Mouse (Mus musculus) E14TG2a.4 (cell line): ENCODE measurements around the gene Adamts9.

Source experiments
- H3K27me3 ChIP-seq: 2 replicates; pipeline ENCODE4 v1.6.1; 2014; ENCODE audit warnings: low read length, control low read depth; ENCODE audit not compliant: insufficient read depth
- H3K36me3 ChIP-seq: 2 replicates; pipeline ENCODE4 v1.6.1; 2014; ENCODE audit warnings: low read length, control low read depth; ENCODE audit not compliant: insufficient read depth
- H3K4me1 ChIP-seq: replicated peaks from 2 replicates; pipeline ENCODE4 v1.6.1; 2014; ENCODE audit warnings: low read depth, low read length, control low read depth
- H3K4me3 ChIP-seq: replicated peaks from 2 replicates; pipeline ENCODE4 v1.5.1; 2014; ENCODE audit warnings: mild to moderate bottlenecking, low read length
- H3K9me3 ChIP-seq: 2 replicates; pipeline ENCODE4 v1.6.1; 2014; ENCODE audit warnings: low read length, control low read depth
- CTCF ChIP-seq: conservative IDR thresholded peaks from 2 replicates; pipeline ENCODE4 v1.5.1; 2014; ENCODE audit warnings: low read length
- NANOG ChIP-seq: IDR thresholded peaks from 2 replicates; pipeline ENCODE4 v1.6.1; 2014; ENCODE audit warnings: borderline replicate concordance, low read length, mixed read lengths
- POU5F1 ChIP-seq: IDR thresholded peaks from 2 replicates; pipeline ENCODE4 v1.6.1; 2014; ENCODE audit warnings: low read length, borderline replicate concordance

The Adamts9 gene

DNA sequence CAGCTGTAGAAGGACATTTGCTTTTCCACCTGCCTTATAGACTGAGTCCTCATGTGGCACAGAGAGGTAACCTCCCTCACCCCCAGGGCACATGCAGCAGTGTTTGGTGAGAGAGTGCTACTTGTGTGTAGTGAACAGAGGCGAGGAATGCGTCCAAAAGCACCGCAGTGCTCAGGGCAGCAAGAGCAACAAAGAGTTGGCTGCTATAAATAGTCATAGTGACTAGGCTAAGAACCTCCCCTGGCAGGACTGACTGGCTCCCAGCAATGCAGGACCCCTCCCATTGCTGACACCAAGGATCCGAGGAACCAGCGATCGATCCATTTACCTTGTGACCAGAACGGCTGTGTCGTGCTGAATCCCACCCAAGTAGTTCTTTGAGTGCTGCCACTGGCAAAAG lies 33.9 kb downstream of the Adamts9 start:
- Histone ChIP-seq H3K4me3 (no peak overlapping the region), H3K9me3 (no peaks in the 10 kb centered on the region), H3K4me1 (0 out of 2 replicates have a peak, but pooled peaks cover 5% of the 10 kb centered on the region), H3K27me3 (no peaks in the 10 kb centered on the region), H3K36me3 (no peaks in the 10 kb centered on the region)
- TF ChIP-seq NANOG (no peak), POU5F1 (no peak), CTCF (no peak)

DNA sequence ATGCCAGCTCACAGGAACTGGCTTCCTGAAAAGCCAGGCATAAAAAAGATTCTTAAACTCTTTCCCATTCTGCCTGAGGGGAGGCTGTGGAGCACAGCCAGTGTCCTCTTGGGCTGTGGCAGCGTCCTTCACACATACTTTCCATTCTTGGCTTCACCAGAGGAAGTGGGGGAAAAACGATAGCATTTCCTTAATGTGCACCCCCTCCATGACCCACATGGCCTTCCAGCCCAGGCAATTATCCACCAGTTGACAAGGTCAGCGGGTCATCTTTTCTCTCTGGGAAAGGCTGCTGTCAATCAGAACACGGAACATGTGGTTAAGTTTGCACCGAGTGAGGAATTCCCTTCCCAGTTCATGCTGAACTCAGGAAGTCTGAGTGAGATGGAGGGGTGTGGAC lies 37.4 kb downstream of the Adamts9 start:
- 0 out of 2 replicates have a peak, but pooled peaks cover 5% of the 10 kb centered on the region for H3K4me1 ChIP-seq
- no peak overlapping the region for H3K4me3 ChIP-seq
- no peak for TF ChIP-seq CTCF
- no peaks in the 10 kb centered on the region for H3K9me3 ChIP-seq
- no peaks in the 10 kb centered on the region for H3K27me3 ChIP-seq
- peaks cover 7% of the 10 kb centered on the region for H3K36me3 ChIP-seq

DNA sequence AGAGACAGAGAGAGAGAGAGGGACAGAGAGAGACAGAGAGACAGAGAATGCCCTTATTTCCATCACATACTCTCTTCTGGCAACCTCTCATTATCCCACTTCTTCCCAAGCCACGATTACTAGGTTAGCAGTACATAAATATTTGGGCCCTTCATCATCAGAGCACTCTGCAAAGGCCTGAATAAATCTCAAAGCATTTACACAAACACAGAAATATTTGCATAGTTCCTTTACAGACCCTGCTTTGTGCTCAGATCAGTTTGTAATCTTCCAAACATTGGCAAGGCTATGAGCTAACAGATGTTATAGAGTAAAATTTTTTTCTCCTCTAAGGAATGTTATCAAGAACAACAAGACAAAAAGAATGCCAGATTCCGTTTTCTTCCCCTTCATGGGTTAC lies 38.8 kb downstream of the Adamts9 start:
- no peak overlapping the region for H3K4me3 ChIP-seq
- peaks cover 7% of the 10 kb centered on the region for H3K36me3 ChIP-seq
- 0 out of 2 replicates have a peak, but pooled peaks cover 4% of the 10 kb centered on the region for H3K4me1 ChIP-seq
- no peaks in the 10 kb centered on the region for H3K27me3 ChIP-seq
- TF ChIP-seq POU5F1 (no peak), NANOG (no peak), CTCF (no peak)
- no peaks in the 10 kb centered on the region for H3K9me3 ChIP-seq

DNA sequence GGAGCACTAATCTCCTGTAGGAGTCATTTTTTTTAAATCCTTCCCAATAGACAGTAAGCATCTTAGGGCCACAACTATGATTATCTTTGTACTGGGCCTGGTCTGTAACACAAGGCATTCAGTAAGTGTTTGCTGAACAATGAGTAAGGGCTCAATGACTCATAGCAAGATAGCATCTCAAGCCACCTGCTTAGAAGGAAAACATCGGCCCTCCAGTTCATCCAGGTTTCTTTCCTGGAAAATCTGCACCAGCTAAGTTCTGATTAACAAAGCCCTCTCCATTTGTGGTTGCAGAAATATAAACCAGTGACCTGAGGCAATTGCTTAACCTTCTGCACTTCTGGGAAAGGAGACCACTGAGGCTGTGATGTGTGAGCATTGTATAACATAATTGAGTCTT lies 39.3 kb downstream of the Adamts9 start:
- no peak overlapping the region for H3K4me3 ChIP-seq
- peaks cover 7% of the 10 kb centered on the region for H3K36me3 ChIP-seq
- no peaks in the 10 kb centered on the region for H3K9me3 ChIP-seq
- no peaks in the 10 kb centered on the region for H3K27me3 ChIP-seq
- no peaks in the 10 kb centered on the region for H3K4me1 ChIP-seq
- TF ChIP-seq NANOG, result no peak
- no peak for TF ChIP-seq CTCF
- no peak for TF ChIP-seq POU5F1

DNA sequence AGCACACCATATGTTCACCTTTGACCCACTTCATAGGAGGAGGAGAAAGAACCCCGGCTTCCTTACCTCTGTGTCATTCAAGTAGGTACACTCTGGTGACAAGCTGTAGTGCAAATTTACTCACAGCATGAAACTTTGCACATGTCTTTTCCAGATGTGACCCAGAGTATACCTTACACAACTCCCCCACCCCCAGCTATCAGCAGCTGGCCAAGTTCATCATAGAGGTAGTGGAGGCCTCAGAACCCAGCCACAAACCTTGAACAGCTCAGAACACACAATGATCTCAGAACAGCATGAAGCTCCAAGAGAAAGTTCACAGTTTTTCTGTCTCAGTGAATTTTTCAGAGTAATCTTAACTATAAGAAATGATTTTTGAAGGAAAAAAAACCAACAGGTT lies 51.8 kb downstream of the Adamts9 start:
- no peaks in the 10 kb centered on the region for H3K9me3 ChIP-seq
- no peaks in the 10 kb centered on the region for H3K4me1 ChIP-seq
- H3K36me3 ChIP-seq, result peaks cover 12% of the 10 kb centered on the region
- H3K27me3 ChIP-seq, result no peaks in the 10 kb centered on the region
- H3K4me3 ChIP-seq, result no peak overlapping the region
- TF ChIP-seq NANOG, result no peak
- TF ChIP-seq POU5F1, result no peak
- no peak for TF ChIP-seq CTCF

DNA sequence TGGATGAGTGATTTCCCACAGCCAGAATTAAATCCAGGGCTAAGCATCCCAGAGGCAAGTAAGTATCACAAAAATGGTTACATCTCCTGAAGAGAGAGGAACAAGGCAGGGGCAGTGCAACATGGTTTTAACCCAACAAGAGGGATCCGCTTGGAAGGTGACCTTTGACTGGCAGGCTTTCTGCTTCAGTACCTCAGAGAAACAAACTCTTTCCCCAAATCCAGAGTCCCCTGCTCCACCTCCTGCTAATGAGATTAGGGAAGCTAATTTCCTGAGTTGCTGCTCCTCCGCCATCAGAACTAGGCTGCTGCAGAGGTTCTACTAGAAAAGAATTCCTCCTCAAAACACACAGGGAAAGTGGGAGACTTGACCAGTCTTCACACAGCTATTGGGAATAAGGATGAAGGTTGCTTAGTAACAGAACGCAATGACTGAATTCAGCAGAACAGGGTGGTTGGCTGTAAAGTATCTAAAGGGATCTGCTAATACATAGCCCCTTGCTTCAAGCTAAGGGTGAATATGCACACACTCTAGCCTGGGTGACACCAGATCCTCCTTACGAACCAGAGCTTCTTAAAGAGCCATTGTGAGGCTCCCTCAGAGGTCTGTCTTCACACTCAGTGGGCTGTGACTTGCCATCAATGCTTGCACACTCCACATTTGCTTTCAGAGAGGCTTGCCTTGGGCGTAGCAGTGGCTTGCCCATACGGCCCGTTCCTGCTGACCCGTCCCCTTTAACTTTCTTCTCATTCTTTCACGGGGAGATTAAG lies 60.0 kb downstream of the Adamts9 start:
- no peaks in the 10 kb centered on the region for H3K9me3 ChIP-seq
- no peaks in the 10 kb centered on the region for H3K27me3 ChIP-seq
- no peaks in the 10 kb centered on the region; the same call in 1 of the 2 replicates for H3K36me3 ChIP-seq
- H3K4me1 ChIP-seq, result no peaks in the 10 kb centered on the region
- no peak overlapping the region for H3K4me3 ChIP-seq
- TF ChIP-seq POU5F1 (no peak), CTCF (no peak), NANOG (no peak)

DNA sequence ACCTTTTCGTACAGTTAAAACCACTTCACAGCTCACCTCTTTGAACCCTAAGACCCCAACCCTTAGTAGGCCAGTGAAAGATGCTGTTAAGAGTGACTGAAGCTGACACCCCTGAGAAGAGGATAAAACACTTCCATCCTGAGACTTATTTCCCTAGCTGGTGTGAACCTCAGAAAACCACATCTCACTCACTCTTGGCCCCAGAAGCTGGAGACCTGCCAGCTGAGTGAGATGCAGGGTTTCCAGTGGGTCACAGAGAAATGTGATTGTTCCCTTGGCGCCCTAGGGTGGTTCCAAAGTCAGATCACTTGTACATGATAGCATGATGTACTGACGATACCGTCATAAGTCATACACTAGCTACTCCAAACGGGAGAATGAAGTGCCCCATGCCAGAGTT lies 60.8 kb downstream of the Adamts9 start:
- Histone ChIP-seq H3K9me3 (no peaks in the 10 kb centered on the region), H3K27me3 (no peaks in the 10 kb centered on the region), H3K4me3 (no peak overlapping the region), H3K4me1 (no peaks in the 10 kb centered on the region), H3K36me3 (no peaks in the 10 kb centered on the region; the same call in 1 of the 2 replicates)
- TF ChIP-seq POU5F1, result no peak
- TF ChIP-seq CTCF, result no peak
- TF ChIP-seq NANOG, result no peak

DNA sequence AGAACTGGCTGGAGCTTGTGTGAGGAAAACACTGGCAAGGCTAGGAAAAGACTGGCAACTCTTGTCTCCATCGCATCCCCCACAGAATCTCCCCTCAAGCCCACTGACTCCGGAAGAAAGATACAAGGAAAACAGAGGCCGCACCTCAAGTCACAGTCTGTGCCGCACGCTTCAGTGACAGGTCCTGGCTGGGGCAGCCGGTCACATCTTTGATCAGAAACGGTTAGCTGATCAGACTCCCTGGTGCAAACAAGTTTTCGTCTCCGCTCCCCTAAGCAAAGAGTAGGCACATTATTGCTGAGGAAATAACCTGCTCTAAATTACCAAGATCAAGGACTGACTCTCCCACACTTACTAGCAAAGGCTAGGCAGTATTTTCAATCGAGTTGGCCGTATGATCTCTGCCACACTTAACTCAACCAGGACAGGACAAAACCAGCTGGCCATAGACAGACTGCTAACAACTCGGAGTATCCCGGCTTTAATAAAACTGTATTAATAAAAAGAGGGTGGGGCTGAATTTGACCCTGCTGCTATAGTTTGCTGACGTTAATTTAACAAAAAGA lies 63.5 kb downstream of the Adamts9 start:
- Histone ChIP-seq H3K4me3 (no peak overlapping the region), H3K27me3 (no peaks in the 10 kb centered on the region), H3K4me1 (no peaks in the 10 kb centered on the region), H3K9me3 (no peaks in the 10 kb centered on the region), H3K36me3 (no peaks in the 10 kb centered on the region; the same call in 1 of the 2 replicates)
- TF ChIP-seq POU5F1 (no peak), NANOG (no peak), CTCF (no peak)
